Mouse (Mus musculus): ENCODE measurements at regions not wholly inside any gene's neighbourhood (a gene's known extent, or its start where the extent isn't known, plus 50 kb on each side); places are given as distances from the start of the nearest gene placed in this dataset.

GRCm38 (mm10) chr14:54178856-54179255 is 75.0 kb downstream of the Dad1 start:
- TF ChIP-seq CTCF (IDR thresholded peaks at IDR 0.05; ENCODE audit: insufficient read depth, low read depth, low read length) (no peak), POLR2A (IDR thresholded peaks at IDR 0.05; ENCODE audit: insufficient read depth, low read depth, low read length) (no peak)

Measured in olfactory bulb, adult 2 months (tissue).